Mouse (Mus musculus): ENCODE data around the gene Ldhc.

DNA sequence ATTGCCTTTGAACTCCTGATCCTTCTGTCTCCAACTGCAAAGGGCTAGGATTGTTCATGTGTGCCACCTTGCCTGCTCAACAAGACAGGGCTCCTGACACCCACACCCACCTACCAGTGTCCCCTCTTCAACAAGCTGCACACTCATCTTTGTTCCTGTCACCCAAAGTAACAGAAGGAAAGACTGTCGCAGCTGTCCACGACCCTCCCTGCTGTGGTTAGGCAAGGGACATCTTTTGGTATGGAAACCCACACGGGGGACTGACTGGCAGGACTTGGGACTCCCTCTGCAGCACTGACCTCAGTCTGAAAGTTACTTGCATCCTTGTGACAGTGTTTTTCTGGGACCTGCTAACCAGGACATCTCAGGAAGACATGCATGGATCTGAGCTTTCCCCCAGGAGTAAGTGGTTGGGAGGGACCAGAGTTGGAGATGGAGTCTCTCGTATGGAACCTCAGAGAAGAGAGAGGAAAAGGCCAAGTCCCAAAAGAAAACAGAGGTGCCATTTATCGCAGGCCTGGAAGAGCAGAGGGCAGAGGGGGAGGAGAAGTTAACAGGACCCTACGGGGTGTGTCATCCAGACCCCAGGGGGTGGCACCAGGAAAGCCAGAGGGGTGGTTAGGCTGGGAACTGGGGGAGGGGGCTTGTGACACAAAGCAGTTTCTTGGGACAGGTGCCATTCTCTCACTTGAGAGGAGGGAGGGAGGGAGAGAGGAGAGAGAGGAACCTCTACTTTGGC is 20.0 kb upstream of the Ldhc start, which contains the start of gene Ldha:
- TF ChIP-seq POLR2A (IDR thresholded peaks at IDR 0.05; ENCODE audit: low read depth, low read length), result no peak
- TF ChIP-seq CTCF (conservative IDR thresholded peaks at IDR 0.05; ENCODE audit: insufficient read depth, insufficient read length, low read depth, low read length), result no peak
